Mouse (Mus musculus) adrenal gland, postnatal 36 days (tissue): ENCODE measurements around the gene Glud1. TPM values are rescaled to one million over a fixed set of nuclear protein-coding genes. Genes with fewer than 3 reads are reported as not detected.
A peak's percentile ranks its signal among the peaks of the same experiment; 100 is the strongest.
"Not testable (repeated sequence)": the region's sequence is repeated elsewhere in the genome, so short reads cannot be mapped to it uniquely, and the experiment has no call there.

Experiments
- DNase-seq, 2 experiments: peaks; one replicate each; pipeline ENCODE4 v3.0.0; 2021; ENCODE audit warnings: mixed read lengths in 1 of 2
- total RNA-seq, 2 experiments: library from RNA; stranded (reverse); gene quantifications; 2 replicates each; pipeline ENCODE4 v1.2.3; 2021

Glud1 gene
- total RNA-seq, 2 experiments from 2014 or later = 177 to 206 TPM

- DNase-seq = peak; percentile 20 to 49
Measured at GRCm38 (mm10) chr14:34311691-34312090, 1.2 kb downstream of the Glud1 start.

- DNase-seq = no peak
Measured at GRCm38 (mm10) chr14:34312339-34313048, 2.0 kb downstream of the Glud1 start.

DNA sequence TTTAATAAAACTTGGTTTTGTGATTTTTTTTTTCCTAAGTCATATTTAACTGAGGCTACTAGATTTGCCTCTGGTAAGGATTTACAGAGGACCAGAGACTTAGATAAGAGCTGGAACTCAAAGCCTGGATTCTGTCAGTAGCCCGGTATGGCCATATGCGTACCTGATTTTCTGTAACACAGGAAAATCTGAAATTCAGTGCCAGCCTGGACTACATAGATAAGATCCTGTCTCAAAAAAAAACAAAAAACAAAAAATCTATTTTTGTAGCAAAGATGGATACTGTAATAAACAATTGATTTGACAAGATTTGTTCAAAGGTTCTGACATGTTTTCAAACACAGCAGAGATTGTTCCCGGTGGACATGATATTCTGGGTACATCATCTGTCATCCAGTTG lies 3.1 kb downstream of the Glud1 start:
- DNase-seq = no peak

GRCm38 (mm10) chr14:34314383-34314782 lies 3.9 kb downstream of the Glud1 start:
- not testable (repeated sequence) for DNase-seq

DNA sequence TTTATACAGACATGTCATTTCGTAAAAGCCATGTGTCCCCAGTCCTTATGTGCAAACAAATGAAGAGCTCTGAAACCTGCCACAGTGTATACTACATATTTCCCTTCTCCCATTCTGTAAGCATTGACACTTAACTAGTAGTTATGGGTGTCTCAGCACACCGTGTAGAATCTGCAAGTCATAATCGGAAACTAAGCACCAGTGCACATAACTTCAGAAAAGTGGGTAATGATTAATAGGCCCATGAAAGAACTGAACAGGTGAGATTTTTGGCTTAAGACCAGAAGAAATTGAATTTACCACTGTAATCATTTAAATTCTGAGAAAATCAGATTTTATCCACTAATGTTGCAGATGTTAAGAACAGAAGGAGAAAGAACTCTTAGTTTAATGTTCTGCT lies 4.3 kb downstream of the Glud1 start:
- DNase-seq = no peak

- no peak for DNase-seq
Measured at GRCm38 (mm10) chr14:34316346-34316745, 5.8 kb downstream of the Glud1 start.

DNA sequence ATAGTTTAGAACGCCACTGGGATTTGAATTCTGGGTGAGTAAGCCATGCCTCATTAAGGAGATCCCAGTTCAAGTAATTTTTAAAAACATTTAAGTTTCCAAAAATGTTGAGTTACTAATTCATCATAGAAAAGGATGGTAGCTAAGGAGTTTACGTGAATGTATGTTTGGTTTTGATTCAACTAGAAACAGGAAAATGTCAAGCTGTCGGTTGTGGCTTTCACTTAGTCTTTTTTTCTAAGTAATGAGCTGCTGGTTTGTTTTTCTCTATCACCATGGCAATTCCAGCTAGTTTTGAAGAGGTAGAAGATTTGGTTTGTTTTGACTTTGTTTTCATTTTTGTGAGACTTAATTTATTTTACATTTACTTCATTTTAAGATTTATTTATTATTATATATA lies 6.9 kb downstream of the Glud1 start:
- no peak for DNase-seq

GRCm38 (mm10) chr14:34318113-34318512 lies 7.6 kb downstream of the Glud1 start:
- DNase-seq = no peak

DNA sequence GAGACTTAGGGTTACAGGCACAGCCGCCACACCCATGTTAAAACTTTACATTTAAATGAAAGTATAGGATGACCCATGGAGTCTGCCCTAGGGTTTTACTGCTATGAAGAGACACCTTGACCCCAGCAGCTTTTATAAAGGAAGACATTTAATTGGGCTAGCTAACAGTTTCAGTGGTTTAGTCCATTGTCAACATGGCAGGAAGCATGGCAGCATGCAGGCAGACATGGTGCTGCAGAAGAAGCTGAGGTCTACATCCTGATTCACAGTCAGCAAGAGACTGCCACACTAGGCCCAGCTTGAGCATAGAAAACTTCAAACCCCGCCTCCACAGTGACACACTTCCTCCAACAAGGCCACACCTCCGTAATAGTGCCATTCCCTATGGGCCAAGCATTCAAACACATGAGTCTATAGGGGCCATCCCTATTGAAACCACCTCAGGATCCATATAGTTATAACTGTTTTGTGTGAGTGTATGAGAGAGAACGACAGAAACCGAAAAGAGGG lies 13.1 kb downstream of the Glud1 start:
- DNase-seq = no peak

GRCm38 (mm10) chr14:34326606-34327005 lies 16.1 kb downstream of the Glud1 start:
- DNase-seq = no peak

DNA sequence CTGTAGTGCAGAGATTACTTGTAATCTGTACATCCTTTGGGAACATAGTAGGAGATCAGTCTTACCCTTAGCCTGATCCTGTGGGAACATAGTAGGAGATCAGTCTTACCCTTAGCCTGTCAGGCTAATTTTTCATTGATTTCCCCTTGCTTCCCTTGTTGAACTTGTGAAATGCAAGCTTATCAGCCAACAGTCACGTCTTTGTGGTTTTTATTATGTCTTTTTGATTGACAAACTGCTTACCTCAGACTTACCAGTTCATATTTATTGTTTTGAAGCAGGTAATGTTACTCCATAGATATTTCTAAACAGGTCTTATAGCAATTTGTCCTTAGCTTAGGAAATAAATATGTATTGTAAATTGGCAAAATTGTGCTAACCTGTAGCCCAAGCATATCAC lies 17.1 kb downstream of the Glud1 start:
- no peak for DNase-seq

GRCm38 (mm10) chr14:34330657-34331158 lies 20.2 kb downstream of the Glud1 start:
- DNase-seq = no peak

- DNase-seq = no peak
Measured at GRCm38 (mm10) chr14:34331886-34332285, 21.4 kb downstream of the Glud1 start.

DNA sequence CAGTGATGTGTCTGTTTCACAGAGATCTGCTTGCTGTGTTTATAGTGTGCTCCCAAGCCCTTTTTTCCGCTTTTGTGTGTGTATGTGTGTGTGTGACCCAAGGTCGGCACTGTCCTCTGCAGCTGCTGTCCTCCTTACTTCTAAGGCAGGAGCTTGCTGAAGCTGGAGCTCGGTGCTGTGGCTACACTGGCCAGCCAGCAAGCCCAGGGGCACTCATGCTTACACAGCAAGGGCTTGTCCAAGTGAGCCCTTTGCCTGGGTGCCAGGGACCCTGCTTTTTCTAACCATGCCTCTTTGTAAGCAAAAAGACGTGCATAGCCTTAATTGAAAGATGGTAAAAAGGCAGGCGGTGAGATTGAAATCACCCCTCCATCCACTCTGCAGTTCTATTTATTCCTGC lies 21.9 kb downstream of the Glud1 start:
- DNase-seq = no peak

GRCm38 (mm10) chr14:34339446-34339845 lies 28.9 kb downstream of the Glud1 start:
- DNase-seq = no peak

DNA sequence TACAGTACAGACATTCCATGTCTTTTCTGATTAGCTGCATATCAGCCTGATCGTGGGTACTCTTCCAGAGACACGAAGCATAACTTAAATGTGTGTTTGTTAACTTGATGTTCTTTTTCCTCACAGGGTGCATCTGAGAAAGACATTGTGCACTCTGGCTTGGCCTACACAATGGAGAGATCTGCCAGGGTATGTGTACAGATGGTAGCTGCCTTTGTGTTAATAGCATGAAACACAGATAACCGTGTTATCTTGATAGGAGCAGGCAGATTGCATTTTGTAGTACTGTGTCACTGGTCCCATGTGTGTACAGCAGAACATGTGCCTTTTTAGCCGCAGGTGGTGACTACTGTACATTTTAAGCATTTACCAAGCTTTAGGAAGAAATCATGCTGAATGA lies 31.5 kb downstream of the Glud1 start:
- no peak for DNase-seq

- DNase-seq = no peak
Measured at GRCm38 (mm10) chr14:34343078-34343477, 32.6 kb downstream of the Glud1 start.

DNA sequence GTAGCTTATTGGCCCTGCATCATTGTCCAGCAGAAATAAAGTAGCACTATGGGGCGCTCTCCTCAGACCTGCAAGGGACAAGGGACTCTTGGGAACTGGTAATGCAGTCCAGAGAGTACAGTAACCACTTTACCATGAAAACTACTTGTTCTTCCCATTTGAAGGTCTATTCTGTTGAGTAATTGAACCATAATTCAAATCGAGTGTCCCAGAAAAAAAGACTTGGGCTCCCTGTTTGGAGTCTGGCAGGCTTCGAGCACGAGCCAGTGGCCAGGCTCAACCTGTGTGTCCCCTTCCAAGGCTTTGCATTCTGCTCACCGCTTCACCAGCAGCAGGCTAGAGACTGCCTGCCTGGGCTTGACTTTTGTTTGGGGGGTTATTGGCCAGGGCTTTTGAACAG lies 33.8 kb downstream of the Glud1 start:
- peak in 1 of 2 experiments; percentile 20 for DNase-seq

DNA sequence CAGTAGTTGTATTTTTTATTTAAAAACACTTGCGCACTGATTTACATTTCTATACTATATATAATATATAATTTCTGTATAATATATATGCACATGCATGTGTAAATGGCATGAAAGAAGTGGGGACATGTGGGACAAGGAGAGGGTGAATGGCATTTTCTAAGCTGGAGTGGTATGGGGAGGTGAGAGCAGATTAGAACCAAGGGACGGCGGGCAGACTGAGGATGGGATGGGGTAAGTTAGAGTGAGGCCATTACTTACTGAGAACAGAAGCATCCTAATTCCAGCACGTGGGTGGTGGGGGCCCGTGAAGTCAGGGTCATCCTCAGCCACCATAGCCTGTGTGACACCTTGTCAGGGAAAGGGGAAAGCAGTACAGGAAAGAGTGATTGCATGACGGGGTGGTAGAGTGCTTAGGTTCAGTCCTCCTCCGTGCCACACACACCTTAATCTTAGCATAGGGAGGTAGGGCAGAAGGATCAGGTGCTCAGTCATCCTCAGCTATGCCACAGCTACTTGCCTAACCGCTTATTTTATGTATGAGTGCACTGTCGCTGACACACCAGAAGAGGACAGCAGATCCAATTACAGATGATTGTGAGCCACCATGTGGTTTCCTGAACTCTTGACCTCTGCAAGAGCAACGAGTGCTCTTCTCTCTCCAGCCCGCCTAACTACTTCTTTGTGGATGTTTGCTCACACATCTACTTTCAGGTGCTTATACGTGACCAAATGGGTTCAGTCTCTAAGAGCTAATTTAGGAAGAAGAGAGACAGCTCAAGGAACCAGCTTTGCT lies 35.4 kb downstream of the Glud1 start:
- no peak for DNase-seq

- no peak for DNase-seq
Measured at GRCm38 (mm10) chr14:34347084-34347483, 36.6 kb downstream of the Glud1 start.

GRCm38 (mm10) chr14:34348301-34348700 lies 37.8 kb downstream of the Glud1 start:
- DNase-seq = no peak

- DNase-seq = no peak
Measured at GRCm38 (mm10) chr14:34349007-34349406, 38.5 kb downstream of the Glud1 start.

DNA sequence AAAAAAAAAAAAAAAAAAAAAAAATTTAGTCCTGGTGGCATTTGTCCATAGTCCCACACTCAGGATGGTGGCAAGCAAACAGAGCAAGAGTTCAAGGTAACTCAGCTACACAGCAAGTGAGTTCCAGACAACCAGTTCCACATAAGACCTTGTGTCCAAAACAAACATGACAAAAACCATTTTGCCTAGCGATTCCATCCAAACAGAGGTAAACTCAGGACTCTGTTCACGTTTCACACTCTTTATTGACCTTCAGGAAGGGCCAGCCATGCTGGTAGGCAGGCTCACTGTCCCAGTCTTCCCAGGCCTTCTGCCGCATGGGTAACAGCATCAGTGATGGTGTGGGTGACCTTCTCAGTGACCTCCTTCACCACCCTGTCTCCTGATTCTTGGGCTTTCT lies 41.1 kb downstream of the Glud1 start:
- DNase-seq = no peak
